Mouse (Mus musculus): ENCODE measurements around the gene Pold3.

GRCm38 (mm10) chr7:100132379-100132778, 11.0 kb upstream of the Pold3 start:
- TF ChIP-seq CTCF (IDR thresholded peaks at IDR 0.05; ENCODE audit: insufficient read depth, low read depth, low read length): no peak
- no peak for TF ChIP-seq POLR2A (IDR thresholded peaks at IDR 0.05; ENCODE audit: insufficient read depth, low read depth, low read length)

Data from olfactory bulb, adult 2 months (tissue).